Mouse (Mus musculus): Measurements from ENCODE around the gene Amn1. TPM values are rescaled to one million over a fixed set of nuclear protein-coding genes. Genes with fewer than 3 reads are reported as not detected.
"Not testable (repeated sequence)": the region's sequence is repeated elsewhere in the genome, so short reads cannot be mapped to it uniquely, and the experiment has no call there.

Gene Amn1
- total RNA-seq, 1 experiment = 12.6 TPM

GRCm38 (mm10) chr6:149168436-149168835 lies 20.1 kb downstream of the Amn1 start:
- no peaks in the 10 kb centered on the region for H3K9me3 ChIP-seq (ENCODE audit: control insufficient read depth, insufficient read depth, low read depth, low read length)
- no peak overlapping the region for H3K27ac ChIP-seq (ENCODE audit: insufficient read depth, low read depth, low read length, poor library complexity, severe bottlenecking)
- in situ Hi-C loops (cut with MboI; ENCODE audit: low sequenced_read_pairs in 2 of 2, unreplicated experiment in 2 of 2) = no loop called here
- DNase-seq (ENCODE audit: low read depth, low spot score) = no peak
- no peak overlapping the region for H3K9ac ChIP-seq (ENCODE audit: insufficient read depth, low read depth, low read length, poor library complexity, severe bottlenecking)
- no peak overlapping the region for H3K4me3 ChIP-seq (ENCODE audit: insufficient read depth in 1 of 2, low read depth in 1 of 2, low read length in 2 of 2, poor library complexity in 1 of 2, severe bottlenecking in 1 of 2)
- no peak for TF ChIP-seq ZNF384 (IDR thresholded peaks at IDR 0.05; ENCODE audit: low read depth, low read length)
- no peak for TF ChIP-seq CHD2 (IDR thresholded peaks at IDR 0.05; ENCODE audit: low read depth, low read length)
- no peak for TF ChIP-seq MAFK (IDR thresholded peaks at IDR 0.05; ENCODE audit: insufficient read depth, low read depth, low read length)
- no peak for TF ChIP-seq ZC3H11A (IDR thresholded peaks at IDR 0.05; ENCODE audit: borderline replicate concordance, low read depth, low read length)
- TF ChIP-seq HCFC1 (IDR thresholded peaks at IDR 0.05; ENCODE audit: borderline replicate concordance, insufficient read depth, low read length) = no peak
- no peaks in the 10 kb centered on the region for H3K36me3 ChIP-seq (ENCODE audit: control insufficient read depth, insufficient read depth, low read length, poor library complexity, severe bottlenecking)
- no peaks in the 10 kb centered on the region for H3K4me1 ChIP-seq (ENCODE audit: control insufficient read depth in 2 of 2, insufficient read depth in 2 of 2, low read length in 2 of 2, poor library complexity in 1 of 2)

- H3K27ac ChIP-seq (ENCODE audit: insufficient read depth, low read depth, low read length, poor library complexity, severe bottlenecking) = no peak overlapping the region
- no peak for TF ChIP-seq ZC3H11A (IDR thresholded peaks at IDR 0.05; ENCODE audit: borderline replicate concordance, low read depth, low read length)
- TF ChIP-seq ZNF384 (IDR thresholded peaks at IDR 0.05; ENCODE audit: low read depth, low read length) = no peak
- TF ChIP-seq HCFC1 (IDR thresholded peaks at IDR 0.05; ENCODE audit: borderline replicate concordance, insufficient read depth, low read length) = no peak
- TF ChIP-seq MAFK (IDR thresholded peaks at IDR 0.05; ENCODE audit: insufficient read depth, low read depth, low read length) = no peak
- TF ChIP-seq CHD2 (IDR thresholded peaks at IDR 0.05; ENCODE audit: low read depth, low read length) = no peak
- no peak for DNase-seq (ENCODE audit: low read depth, low spot score)
- no peaks in the 10 kb centered on the region for H3K9me3 ChIP-seq (ENCODE audit: control insufficient read depth, insufficient read depth, low read depth, low read length)
- H3K9ac ChIP-seq (ENCODE audit: insufficient read depth, low read depth, low read length, poor library complexity, severe bottlenecking) = no peak overlapping the region
- H3K4me1 ChIP-seq (ENCODE audit: control insufficient read depth in 2 of 2, insufficient read depth in 2 of 2, low read length in 2 of 2, poor library complexity in 1 of 2) = no peaks in the 10 kb centered on the region
- H3K36me3 ChIP-seq (ENCODE audit: control insufficient read depth, insufficient read depth, low read length, poor library complexity, severe bottlenecking) = no peaks in the 10 kb centered on the region
- in situ Hi-C loops (cut with MboI; ENCODE audit: low sequenced_read_pairs in 2 of 2, unreplicated experiment in 2 of 2) = no loop called here
- H3K4me3 ChIP-seq (ENCODE audit: insufficient read depth in 1 of 2, low read depth in 1 of 2, low read length in 2 of 2, poor library complexity in 1 of 2, severe bottlenecking in 1 of 2) = no peak overlapping the region
Measured at GRCm38 (mm10) chr6:149167672-149168071, 20.8 kb downstream of the Amn1 start.

DNA sequence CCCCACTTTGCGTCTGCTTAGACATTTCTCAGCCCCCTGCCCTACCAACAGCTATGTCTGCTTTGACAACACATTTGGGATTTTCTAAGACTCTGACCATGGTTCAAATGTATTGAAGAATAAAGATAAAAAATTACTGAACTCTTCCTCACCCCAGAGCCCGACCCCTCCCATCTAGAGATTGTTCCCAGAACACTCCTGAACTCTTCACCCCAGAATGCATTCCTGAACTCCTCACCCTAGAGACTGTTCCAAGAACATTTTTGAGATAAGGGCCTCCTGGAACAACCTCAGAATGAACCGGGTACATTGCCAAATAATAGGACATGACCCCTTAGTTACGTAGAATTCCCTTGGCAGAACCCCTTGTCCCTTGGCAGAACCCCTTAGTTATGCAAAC lies 21.5 kb downstream of the Amn1 start:
- H3K4me1 ChIP-seq (ENCODE audit: control insufficient read depth in 2 of 2, insufficient read depth in 2 of 2, low read length in 2 of 2, poor library complexity in 1 of 2); H3K9ac ChIP-seq (ENCODE audit: insufficient read depth, low read depth, low read length, poor library complexity, severe bottlenecking); H3K36me3 ChIP-seq (ENCODE audit: control insufficient read depth, insufficient read depth, low read length, poor library complexity, severe bottlenecking); in situ Hi-C loops (cut with MboI; ENCODE audit: low sequenced_read_pairs in 2 of 2, unreplicated experiment in 2 of 2); H3K27ac ChIP-seq (ENCODE audit: insufficient read depth, low read depth, low read length, poor library complexity, severe bottlenecking); H3K4me3 ChIP-seq (ENCODE audit: insufficient read depth in 1 of 2, low read depth in 1 of 2, low read length in 2 of 2, poor library complexity in 1 of 2, severe bottlenecking in 1 of 2); H3K9me3 ChIP-seq (ENCODE audit: control insufficient read depth, insufficient read depth, low read depth, low read length); DNase-seq (ENCODE audit: low read depth, low spot score): not testable (repeated sequence)

DNA sequence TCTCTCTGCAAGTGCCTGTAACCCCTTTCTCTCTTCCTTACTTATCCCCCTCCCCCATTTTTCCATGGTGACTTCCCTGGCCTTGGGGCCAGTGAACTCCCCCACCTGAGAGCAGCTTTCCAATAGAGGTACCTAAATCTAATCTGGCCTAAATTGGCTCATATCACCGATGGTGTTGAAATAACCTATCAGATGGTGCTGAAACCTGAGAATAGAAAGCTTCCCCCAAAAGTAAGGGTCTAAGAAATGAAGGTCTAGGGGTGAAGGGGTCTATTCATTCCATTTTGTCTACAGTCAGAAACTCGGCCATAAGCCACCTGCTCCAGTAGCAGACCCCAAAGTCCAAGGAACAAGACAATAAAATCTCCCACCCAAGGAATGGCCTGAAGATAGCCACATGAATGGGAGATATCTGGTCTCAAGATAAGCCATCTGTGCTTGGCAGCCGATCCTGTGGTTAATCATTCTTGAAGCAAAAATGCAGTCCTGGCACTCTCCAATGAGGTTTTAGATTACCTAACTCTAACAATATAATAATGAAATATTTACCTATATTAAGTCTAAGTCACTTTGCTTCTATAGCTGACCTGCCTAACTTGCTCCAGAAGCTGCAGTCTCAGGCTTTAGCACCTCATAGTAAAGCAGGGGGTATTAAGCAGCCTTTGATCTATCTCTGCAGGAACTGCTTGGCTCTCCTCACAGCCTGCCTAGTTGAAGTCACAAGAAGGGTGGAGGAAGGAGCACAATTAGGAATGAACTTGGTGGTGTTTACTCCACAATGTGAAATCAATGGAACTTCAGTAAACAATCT lies 33.3 kb downstream of the Amn1 start:
- Histone ChIP-seq H3K27ac (ENCODE audit: insufficient read depth, low read depth, low read length, poor library complexity, severe bottlenecking) (no peak overlapping the region), H3K4me3 (ENCODE audit: insufficient read depth in 1 of 2, low read depth in 1 of 2, low read length in 2 of 2, poor library complexity in 1 of 2, severe bottlenecking in 1 of 2) (no peak overlapping the region), H3K4me1 (ENCODE audit: control insufficient read depth in 2 of 2, insufficient read depth in 2 of 2, low read length in 2 of 2, poor library complexity in 1 of 2) (peaks cover 0 to 9% of the 10 kb centered on the region in 2 experiments; a peak in 1 of 4 replicates), H3K36me3 (ENCODE audit: control insufficient read depth, insufficient read depth, low read length, poor library complexity, severe bottlenecking) (peaks cover 2% of the 10 kb centered on the region; the same call in 1 of the 2 replicates), H3K9me3 (ENCODE audit: control insufficient read depth, insufficient read depth, low read depth, low read length) (no peaks in the 10 kb centered on the region), H3K9ac (ENCODE audit: insufficient read depth, low read depth, low read length, poor library complexity, severe bottlenecking) (no peak overlapping the region)
- in situ Hi-C loops (cut with MboI; ENCODE audit: low sequenced_read_pairs in 2 of 2, unreplicated experiment in 2 of 2) = no loop called here
- TF ChIP-seq MAFK (IDR thresholded peaks at IDR 0.05; ENCODE audit: insufficient read depth, low read depth, low read length) (no peak), HCFC1 (IDR thresholded peaks at IDR 0.05; ENCODE audit: borderline replicate concordance, insufficient read depth, low read length) (no peak), ZC3H11A (IDR thresholded peaks at IDR 0.05; ENCODE audit: borderline replicate concordance, low read depth, low read length) (no peak), ZNF384 (IDR thresholded peaks at IDR 0.05; ENCODE audit: low read depth, low read length) (no peak), CHD2 (IDR thresholded peaks at IDR 0.05; ENCODE audit: low read depth, low read length) (no peak)
- DNase-seq (ENCODE audit: low read depth, low spot score) = no peak
